Mouse (Mus musculus): ENCODE results near the gene 2510039O18Rik.

The 2510039O18Rik gene

DNA sequence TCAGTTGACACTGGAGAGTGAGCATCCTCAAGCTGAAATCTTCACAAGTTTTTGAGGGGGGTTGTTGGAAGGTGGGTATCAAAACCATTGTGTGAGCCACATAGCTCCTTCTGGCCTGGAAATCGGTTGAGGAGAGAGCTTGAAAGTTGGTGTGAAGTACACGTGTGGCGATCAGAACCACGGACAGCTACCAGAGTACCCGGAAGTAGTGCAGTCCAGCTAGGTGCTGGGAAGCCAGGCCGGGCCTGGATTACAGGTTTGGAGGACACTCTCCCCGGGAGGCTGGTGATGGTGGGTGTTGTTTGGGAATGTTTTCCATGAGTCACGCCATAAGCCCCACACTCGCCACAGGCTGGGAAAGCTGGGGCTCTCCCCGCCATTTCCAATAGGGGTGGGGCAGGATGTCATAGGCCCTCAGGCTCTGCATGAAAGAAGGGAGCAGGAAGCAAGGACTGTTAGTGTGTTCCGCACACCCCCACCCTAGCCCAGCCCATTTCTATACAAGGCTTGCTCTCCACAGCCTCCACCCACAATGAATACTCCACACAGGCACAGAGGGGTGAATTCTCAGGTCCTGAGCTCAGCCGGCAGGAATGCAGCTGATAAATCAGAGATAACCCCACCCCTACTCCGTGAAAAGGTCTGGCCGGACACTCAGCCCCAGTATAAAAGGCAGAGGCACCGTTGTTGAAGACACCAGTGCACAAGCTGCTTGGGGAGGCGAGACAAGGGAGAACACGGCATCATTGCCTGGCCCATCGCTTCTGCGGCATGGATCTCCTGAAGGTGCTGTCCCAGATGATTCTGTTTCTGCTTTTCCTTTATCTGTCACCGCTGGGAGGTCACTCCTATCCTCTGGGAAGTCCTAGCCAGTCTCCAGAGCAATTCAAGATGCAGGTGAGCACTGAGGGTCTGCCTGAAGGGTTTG lies 44.8 kb downstream of the 2510039O18Rik start, which contains the start of gene Nppb:
TSS of gene Nppb (plus strand) at position 584 of the 928 bp plus-strand sequence.
- DNase-seq (ENCODE audit: low spot score in 2 of 2): no peak

- no peak for DNase-seq (ENCODE audit: low spot score in 2 of 2)
Measured at GRCm38 (mm10) chr4:147993571-147994095, 52.9 kb downstream of the 2510039O18Rik start.

DNA sequence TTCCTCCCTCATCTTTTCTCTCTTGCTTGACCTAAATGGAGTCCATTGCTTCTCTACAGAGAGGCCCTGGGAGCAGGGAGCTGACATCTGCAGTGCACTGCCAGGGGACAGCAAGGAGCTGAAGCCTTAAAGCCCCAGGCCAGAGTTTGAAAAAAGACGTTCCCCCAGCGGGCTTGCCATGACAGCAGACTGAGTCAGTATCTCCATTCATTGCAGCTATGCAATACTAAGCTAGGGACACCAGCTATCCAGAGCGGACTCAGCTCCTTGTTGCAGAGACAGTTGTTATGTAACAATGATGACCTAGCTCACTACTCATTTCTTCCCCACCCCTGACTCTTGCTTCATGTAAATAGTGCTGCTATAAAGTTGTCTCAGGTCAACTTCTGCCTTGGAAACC lies 54.6 kb downstream of the 2510039O18Rik start:
- DNase-seq (ENCODE audit: low spot score in 2 of 2): no peak

Data from thymus, postnatal 10 days (tissue).